8 mouse cellular contexts compared by ENCODE assay signal in the genomic region with DNA sequence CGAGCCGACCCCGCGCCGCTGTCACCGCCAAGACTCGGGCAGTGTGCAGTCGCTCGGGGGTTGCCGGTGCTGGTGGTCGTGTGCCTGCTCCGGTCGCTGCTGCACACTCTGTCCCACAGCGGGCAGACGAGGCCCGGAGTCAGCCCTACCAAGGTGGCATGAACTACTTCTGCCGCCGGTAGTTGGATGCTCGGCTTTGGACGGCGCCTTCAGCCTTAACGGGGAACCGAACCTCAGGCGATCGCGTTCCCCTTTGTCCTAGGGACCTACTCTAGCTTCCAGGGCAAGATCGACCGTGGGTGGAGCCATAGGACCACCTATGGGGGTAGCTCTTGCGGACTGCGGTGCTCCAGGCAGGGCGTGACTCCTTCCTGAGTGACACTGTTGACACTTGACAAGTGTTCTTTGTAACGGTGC. TPM values are rescaled to one million over a fixed set of nuclear protein-coding genes. Genes with fewer than 3 reads are reported as not detected.
DNase-seq lines count a peak whose midpoint lies in the region; ATAC-seq and TF ChIP-seq lines count a peak whose summit lies in the region.

No protein-coding gene starts in this region.

- no peak for TF ChIP-seq CTCF in liver, adult 2 months (IDR thresholded peaks at IDR 0.05; ENCODE audit: low read depth, low read length)

- peaks cover 64% of the 10 kb centered on the region for H3K27me3 ChIP-seq in heart, embryonic 12.5 days (replicated peaks)
- H3K27me3 ChIP-seq in forebrain, embryonic 16.5 days (replicated peaks; ENCODE audit: control insufficient read depth, insufficient read depth, low read length), result no peaks in the 10 kb centered on the region
- no peaks in the 10 kb centered on the region for H3K27me3 ChIP-seq in liver, adult 2 months (ENCODE audit: control insufficient read depth, insufficient read depth, low read length)

- TF ChIP-seq POLR2A in liver, adult 2 months (IDR thresholded peaks at IDR 0.05; ENCODE audit: extremely low read depth, insufficient read depth, low read length), result no peak

- no peaks in the 10 kb centered on the region for H3K36me3 ChIP-seq in heart, embryonic 12.5 days
- H3K36me3 ChIP-seq in forebrain, embryonic 16.5 days (ENCODE audit: control insufficient read depth, insufficient read depth), result no peaks in the 10 kb centered on the region
- H3K36me3 ChIP-seq in liver, adult 2 months (ENCODE audit: control insufficient read depth, insufficient read depth, low read length), result no peaks in the 10 kb centered on the region

- peaks cover 6% of the 10 kb centered on the region; the same call in 1 of the 2 replicates for H3K9me3 ChIP-seq in heart, embryonic 12.5 days (replicated peaks)
- no peaks in the 10 kb centered on the region for H3K9me3 ChIP-seq in forebrain, embryonic 16.5 days (ENCODE audit: control insufficient read depth, low read length)

- DNase-seq in heart, postnatal 14 days, result no peak
- peak; percentile 85 for DNase-seq in R1 (ENCODE audit: low read depth, low spot score)
- DNase-seq in liver, adult 2 months (ENCODE audit: extremely low read depth, low read depth, low spot score), result no peak
- peak; percentile 56 for DNase-seq in retina, postnatal 1 day
- no peak for DNase-seq in right cerebral cortex, adult 18-20 months
- DNase-seq in gastrocnemius, postnatal 25 days, result no peak

- no peaks in the 10 kb centered on the region for H3K79me2 ChIP-seq in liver, adult 2 months (ENCODE audit: control insufficient read depth, insufficient read depth, low read length)

- ATAC-seq in heart, embryonic 12.5 days (ENCODE audit: insufficient number of reproducible peaks, low FRiP score), result peak; percentile 58
- peak; percentile 34 for ATAC-seq in forebrain, embryonic 16.5 days

- intact Hi-C loops in heart, postnatal 14 days (cut with DNase I), result loop anchor here (5.0 to 10.0 kb wide), 2 partner anchors 159 to 272 kb away; partner anchors contain the start of genes Ercc8, Ndufaf2 and Smim15

- peak overlapping the region; percentile 99 for H3K4me2 ChIP-seq in heart, embryonic 12.5 days
- H3K4me2 ChIP-seq in forebrain, embryonic 16.5 days (ENCODE audit: low read length), result peak overlapping the region; percentile 94

- WGBS in heart, embryonic 12.5 days, result under 1% methylated on average over 32 of the region's 32 CpGs
- WGBS in forebrain, embryonic 16.5 days, result under 1% methylated on average over 32 of the region's 32 CpGs
- WGBS in liver, adult 2 months, result under 1% methylated on average over 32 of the region's 32 CpGs

- peak overlapping the region; percentile 77 for H3K9ac ChIP-seq in heart, embryonic 12.5 days
- H3K9ac ChIP-seq in forebrain, embryonic 16.5 days (replicated peaks; ENCODE audit: low read depth, low read length), result peak overlapping the region; percentile 75
- H3K9ac ChIP-seq in liver, adult 2 months (ENCODE audit: low read depth, low read length), result peak overlapping the region; percentile 47

- peak overlapping the region; percentile 66; the same call in 1 of the 2 replicates for H3K27ac ChIP-seq in heart, embryonic 12.5 days (ENCODE audit: poor library complexity, severe bottlenecking)
- H3K27ac ChIP-seq in forebrain, embryonic 16.5 days (ENCODE audit: low read length), result no peak overlapping the region
- no peak overlapping the region for H3K27ac ChIP-seq in liver, adult 2 months (replicated peaks; ENCODE audit: insufficient read depth, low read depth, low read length)

- peaks cover 13% of the 10 kb centered on the region for H3K4me1 ChIP-seq in heart, embryonic 12.5 days (replicated peaks)
- H3K4me1 ChIP-seq in forebrain, embryonic 16.5 days (replicated peaks; ENCODE audit: control insufficient read depth, insufficient read depth, low read length), result peaks cover 13% of the 10 kb centered on the region
- peaks cover 3% of the 10 kb centered on the region; the same call in 1 of the 2 replicates for H3K4me1 ChIP-seq in liver, adult 2 months (ENCODE audit: control insufficient read depth, insufficient read depth, low read length)

- H3K4me3 ChIP-seq in heart, embryonic 12.5 days, result peak overlapping the region; percentile 82
- H3K4me3 ChIP-seq in forebrain, embryonic 16.5 days (replicated peaks; ENCODE audit: low read length), result peak overlapping the region; percentile 90
- H3K4me3 ChIP-seq in liver, adult 2 months (ENCODE audit: insufficient read depth, low read depth, low read length), result peak overlapping the region; percentile 68

RNA-seq across cellular contexts. Expression of gene Depdc1b, which starts 0.4 kb away (rescaled TPM):
- polyA plus RNA-seq in heart, embryonic 12.5 days (2016; fragmentation: Nextera tagmentation; extraction: Ambion mirVana), result 5.3 and 5.8 TPM in 2 replicates
- 1 to 10 TPM in 1 of 2 experiments, under 1 TPM in 1; 0.88 to 2.1 TPM for total RNA-seq in heart, postnatal 14 days (2021)
- polyA plus RNA-seq in forebrain, embryonic 16.5 days (2015; fragmentation: Nextera tagmentation; extraction: Ambion mirVana), result 5.4 and 5.8 TPM in 2 replicates
- 0.28 and 0.40 TPM in 2 replicates for total RNA-seq in liver, adult 2 months (2014; rRNA removed)
- 0.14 TPM in 1 of 2 replicates, not detected in the other for polyA plus RNA-seq in liver, adult 2 months (2012; rRNA removed)
- under 1 TPM in 1 of 2 experiments, not detected in 1; 0.35 TPM for total RNA-seq in gastrocnemius, postnatal 25 days (2021)

Comparison
In these comparisons a context has a peak if more than half of its experiments do, and no peak if none do; other contexts are left out.
1. DNase-seq: peak in R1 (single experiment) and retina, postnatal 1 day (single experiment); none in heart, postnatal 14 days (0 of 2), liver, adult 2 months (single experiment), right cerebral cortex, adult 18-20 months (single experiment) and gastrocnemius, postnatal 25 days (single experiment).
2. Peak in every context shown above with its lines, with median percentiles within 50 percentile points of each other: H3K4me3 ChIP-seq and H3K9ac ChIP-seq.